Mouse (Mus musculus): Measurements from ENCODE around the gene Snrpd3.
"Not testable (repeated sequence)": the region's sequence is repeated elsewhere in the genome, so short reads cannot be mapped to it uniquely, and the experiment has no call there.

The Snrpd3 gene

DNA sequence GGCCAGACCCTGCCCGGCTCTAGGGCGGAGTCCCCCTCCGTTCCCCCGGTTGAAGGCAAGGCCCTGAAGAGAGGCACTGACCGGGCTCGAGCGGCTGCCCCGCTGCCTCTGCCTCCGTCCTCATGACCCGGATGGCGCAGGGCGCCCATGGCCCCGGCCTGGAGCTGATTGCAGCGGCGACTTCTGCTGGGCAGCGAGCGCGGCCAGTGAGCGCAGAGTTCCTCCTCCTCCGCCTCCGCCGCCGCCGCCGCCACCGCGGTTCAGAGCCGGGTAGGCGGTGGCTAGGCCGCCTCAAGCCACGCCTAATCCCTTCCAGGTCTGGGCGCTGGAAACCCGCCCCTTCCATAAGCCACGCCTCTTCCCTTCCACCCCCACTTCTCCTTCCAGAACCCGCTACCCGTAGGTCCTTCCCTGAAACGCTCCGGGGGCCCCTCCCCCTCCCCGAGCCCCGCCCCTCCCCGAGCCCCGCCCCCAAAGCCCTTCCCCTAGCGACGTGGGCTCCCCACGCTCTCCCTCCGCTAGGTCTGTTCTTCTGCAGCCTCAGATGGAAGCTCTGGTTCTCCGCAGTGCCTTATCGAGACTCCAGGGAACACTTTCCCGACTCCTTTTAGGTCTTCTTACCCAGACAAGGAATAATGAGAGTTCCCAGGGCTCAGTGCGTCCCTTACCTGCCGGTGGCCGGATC lies at the start of gene Snrpd3:
Snrpd3 (plus strand) TSS at position 479 of the 685 bp plus-strand sequence.
- peak; percentile 96 for DNase-seq (ENCODE audit: low read depth, low spot score)

GRCm38 (mm10) chr10:75473411-75473810 lies 43.9 kb upstream of the Snrpd3 start:
- DNase-seq (ENCODE audit: low read depth, low spot score): no peak

- no peak for DNase-seq (ENCODE audit: low read depth, low spot score)
Observed at GRCm38 (mm10) chr10:75474571-75474970, 42.8 kb upstream of the Snrpd3 start.

GRCm38 (mm10) chr10:75475139-75475850 lies 42.1 kb upstream of the Snrpd3 start:
- DNase-seq (ENCODE audit: low read depth, low spot score): not testable (repeated sequence)

DNA sequence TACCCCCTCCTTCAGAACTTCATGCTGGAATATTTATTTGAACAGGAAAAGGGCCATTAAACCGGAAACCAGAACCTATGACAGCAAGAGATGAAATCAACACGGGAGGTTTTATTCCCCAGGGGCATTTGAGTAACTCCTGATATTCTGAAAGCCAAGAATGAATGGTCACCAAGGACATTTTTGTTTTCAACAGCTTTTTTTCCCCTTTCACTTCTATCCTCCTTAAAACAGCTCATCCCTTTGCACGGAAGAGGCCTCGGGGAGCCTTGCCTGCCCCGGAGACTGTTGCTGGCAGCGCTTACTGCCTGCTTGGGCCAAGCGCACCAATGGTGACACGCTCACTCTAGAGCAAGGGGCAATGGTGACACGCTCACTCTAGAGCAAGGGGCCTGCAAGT lies 40.3 kb upstream of the Snrpd3 start:
- no peak for DNase-seq (ENCODE audit: low read depth, low spot score)

- DNase-seq (ENCODE audit: low read depth, low spot score): no peak
Observed at GRCm38 (mm10) chr10:75479955-75480354, 37.4 kb upstream of the Snrpd3 start.

GRCm38 (mm10) chr10:75481703-75482102 lies 35.6 kb upstream of the Snrpd3 start:
- DNase-seq (ENCODE audit: low read depth, low spot score): no peak

- DNase-seq (ENCODE audit: low read depth, low spot score): no peak
Observed at GRCm38 (mm10) chr10:75482271-75482670, 35.1 kb upstream of the Snrpd3 start.

GRCm38 (mm10) chr10:75482919-75483483 lies 34.4 kb upstream of the Snrpd3 start:
- no peak for DNase-seq (ENCODE audit: low read depth, low spot score)

DNA sequence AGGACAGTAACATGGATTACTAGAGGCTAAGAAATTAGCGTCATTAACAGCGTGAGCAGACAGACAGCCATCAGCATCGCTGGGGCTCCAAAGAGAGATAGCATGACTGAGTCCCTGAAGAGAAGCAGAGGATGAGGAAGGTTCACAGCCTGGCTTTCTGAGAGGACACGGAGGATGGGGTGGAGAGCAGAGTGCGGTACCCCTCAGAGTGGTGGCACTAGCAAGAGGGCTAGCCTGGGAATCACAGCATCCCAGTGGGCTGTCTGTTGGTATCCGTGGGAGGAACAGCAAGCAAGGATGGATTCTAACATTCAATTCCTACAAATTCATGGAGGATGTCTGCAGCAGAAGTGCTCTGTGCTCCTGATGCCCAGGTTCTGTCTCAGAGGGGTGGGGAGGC lies 33.3 kb upstream of the Snrpd3 start:
- DNase-seq (ENCODE audit: low read depth, low spot score): no peak

- DNase-seq (ENCODE audit: low read depth, low spot score): no peak
Observed at GRCm38 (mm10) chr10:75484767-75485166, 32.6 kb upstream of the Snrpd3 start.

GRCm38 (mm10) chr10:75486086-75486979 lies 31.0 kb upstream of the Snrpd3 start:
- peak; percentile 66 for DNase-seq (ENCODE audit: low read depth, low spot score)

DNA sequence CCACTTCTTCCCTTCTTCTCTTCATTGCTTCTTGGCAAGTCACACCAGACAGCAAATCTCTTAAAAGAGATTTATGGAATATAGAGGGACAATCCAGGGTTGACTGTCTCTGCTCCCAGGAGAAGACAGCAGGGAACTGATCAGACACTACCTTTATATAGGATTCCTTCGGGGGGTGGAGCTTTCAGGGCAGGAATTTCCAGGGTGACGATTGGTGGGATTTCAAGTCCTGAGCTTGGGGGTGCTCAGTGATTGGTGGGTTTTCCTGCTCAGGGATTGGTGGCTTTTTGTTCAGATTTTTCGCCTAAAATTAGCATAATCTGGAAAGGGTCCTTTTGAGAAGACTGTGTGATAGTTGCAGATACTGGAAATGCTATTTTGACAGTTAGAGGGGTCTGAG lies 30.2 kb upstream of the Snrpd3 start:
- DNase-seq (ENCODE audit: low read depth, low spot score): no peak

DNA sequence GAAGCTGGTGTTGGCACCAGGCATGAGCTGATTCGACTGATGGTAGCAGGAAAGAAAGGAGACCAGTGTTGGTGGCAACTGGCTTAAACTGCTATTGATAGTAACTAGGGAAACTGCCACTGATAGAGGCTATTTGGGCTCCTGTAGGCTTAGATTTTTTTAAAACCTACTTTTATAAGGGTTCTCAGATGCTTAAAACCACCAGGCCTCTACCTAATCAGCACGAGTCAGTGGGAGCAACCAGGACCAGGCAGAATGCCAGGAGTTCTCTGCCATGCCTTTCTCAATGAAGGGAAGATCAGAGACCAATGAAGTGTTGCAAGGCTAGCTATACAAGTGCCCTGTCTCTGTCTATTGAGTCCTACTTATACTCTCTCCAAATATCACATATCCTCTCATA lies 27.8 kb upstream of the Snrpd3 start:
- DNase-seq (ENCODE audit: low read depth, low spot score): no peak

DNA sequence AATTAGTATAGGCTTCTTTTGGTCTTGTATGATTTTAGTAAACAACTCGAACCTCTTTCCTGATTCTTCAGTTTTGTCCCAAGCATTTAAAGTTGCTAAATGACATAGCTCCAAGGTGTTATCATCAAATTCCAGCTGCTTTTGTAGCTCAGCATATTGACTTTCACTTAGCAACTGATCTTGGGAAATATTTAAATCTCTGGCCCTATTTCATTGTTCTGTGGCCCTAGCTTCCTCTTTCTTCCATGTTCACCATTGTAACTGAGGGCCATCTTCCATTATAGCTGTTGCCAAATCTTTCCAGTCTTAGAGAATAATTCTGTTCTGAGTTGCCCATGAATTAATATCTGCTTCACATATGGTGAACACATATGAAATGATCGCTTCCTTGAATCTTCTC lies 26.6 kb upstream of the Snrpd3 start:
- DNase-seq (ENCODE audit: low read depth, low spot score): no peak

DNA sequence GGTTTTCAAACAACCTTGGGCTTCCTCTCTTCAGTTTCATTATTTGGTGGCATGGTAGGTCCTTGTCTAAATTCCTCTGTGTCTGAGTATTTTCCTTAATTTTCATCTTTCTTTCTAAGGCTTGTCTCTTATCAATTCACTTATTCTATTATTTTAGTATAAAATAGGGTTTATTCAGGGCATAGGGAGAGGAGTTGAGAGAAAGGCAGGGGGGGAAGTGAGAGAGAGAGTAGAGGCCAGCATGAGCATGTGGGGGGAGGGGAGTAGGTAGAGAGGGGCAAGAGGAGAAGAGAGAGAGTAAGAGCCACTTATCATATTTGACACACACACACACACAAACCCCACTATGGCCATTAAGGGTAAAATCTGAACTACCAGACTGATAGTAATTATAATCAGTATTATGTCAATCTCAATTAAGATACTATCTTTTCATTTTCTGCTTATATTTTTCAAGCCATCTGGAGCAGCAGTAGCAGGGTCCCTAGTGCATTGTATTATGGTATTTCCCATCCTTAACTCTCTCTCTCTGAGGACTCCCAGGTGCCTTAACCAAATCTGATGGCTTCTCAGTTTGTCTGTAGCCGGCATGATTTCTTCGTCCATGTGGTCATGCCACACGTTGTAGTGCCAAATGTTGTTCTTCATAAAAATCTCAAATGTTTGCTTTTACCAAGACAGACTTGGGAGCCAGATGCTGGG lies 26.0 kb upstream of the Snrpd3 start:
- no peak for DNase-seq (ENCODE audit: low read depth, low spot score)

- no peak for DNase-seq (ENCODE audit: low read depth, low spot score)
Observed at GRCm38 (mm10) chr10:75491936-75492262, 25.5 kb upstream of the Snrpd3 start.

GRCm38 (mm10) chr10:75495304-75495703 lies 22.0 kb upstream of the Snrpd3 start:
- DNase-seq (ENCODE audit: low read depth, low spot score): no peak

DNA sequence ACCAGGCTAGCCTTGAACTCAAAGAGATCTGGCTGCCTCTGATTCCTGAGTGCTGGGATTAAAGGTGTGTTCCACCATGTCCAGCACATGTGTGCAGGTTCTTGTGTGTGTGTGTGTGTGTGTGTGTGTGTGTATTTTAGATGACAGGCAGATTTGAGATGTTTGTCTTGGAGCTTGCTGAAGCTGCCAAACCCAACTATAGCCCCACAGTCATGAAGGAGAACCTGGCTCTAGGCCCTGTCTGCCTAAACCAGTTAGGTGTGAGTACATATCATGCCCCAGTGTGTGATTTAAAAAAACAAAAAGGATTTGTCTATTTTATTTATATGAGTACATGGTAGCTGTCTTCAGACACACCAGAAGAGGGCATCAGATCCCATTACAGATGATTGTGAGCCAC lies 21.4 kb upstream of the Snrpd3 start:
- no peak for DNase-seq (ENCODE audit: low read depth, low spot score)

GRCm38 (mm10) chr10:75499214-75499613 lies 18.1 kb upstream of the Snrpd3 start:
- DNase-seq (ENCODE audit: low read depth, low spot score): not testable (repeated sequence)

- DNase-seq (ENCODE audit: low read depth, low spot score): no peak
Observed at GRCm38 (mm10) chr10:75499791-75500190, 17.6 kb upstream of the Snrpd3 start.

Data from retina, adult 2 months (tissue).